Mouse (Mus musculus) myocyte (in vitro differentiated cells): ENCODE data around the gene Clec2e.

Experiments
- MYOD1 ChIP-seq, 3 experiments: IDR thresholded peaks; one replicate each; pipeline ENCODE4 v1.6.1; 2011; ENCODE audit warnings: control low read depth in 2 of 3, low read depth in 2 of 3, mild to moderate bottlenecking in 2 of 3, moderate library complexity in 1 of 3; ENCODE audit not compliant: insufficient read length in 2 of 3, control insufficient read depth in 1 of 3
- POLR2A ChIP-seq: IDR thresholded peaks from one replicate; pipeline ENCODE4 v1.6.1; 2011; ENCODE audit warnings: low read depth, mild to moderate bottlenecking, control low read depth, moderate library complexity; ENCODE audit not compliant: insufficient read length

- no peak for TF ChIP-seq POLR2A
- no peak for TF ChIP-seq MYOD1 (IDR thresholded peaks at IDR 0.05; ENCODE audit: control insufficient read depth in 1 of 3, insufficient read length in 2 of 3, low read depth in 2 of 3)
Measured at GRCm38 (mm10) chr6:129107916-129108315, 7.2 kb upstream of the Clec2e start.
